Mouse (Mus musculus) heart, embryonic 14.5 days (tissue): ENCODE results near the gene Col26a1. TPM values are rescaled to one million over a fixed set of nuclear protein-coding genes. Genes with fewer than 3 reads are reported as not detected.

Experiments
- ATAC-seq: fragments of 200-750 bp; cut with Nextera tagmentation; 2 replicates; pipeline ENCODE4 v1.8.0; 2017; ENCODE audit warnings: low read depth, moderate TSS enrichment; ENCODE audit not compliant: insufficient number of reproducible peaks, insufficient read depth, low FRiP score
- H3K27ac ChIP-seq, 2 experiments: fragments of 200-500 bp in 1 of 2; fragments of 300-500 bp in 1 of 2; sonication (generic) in 1 of 2; replicated peaks in 1 of 2; 2 replicates each; pipeline ENCODE4 v1.5.1; 2012 to 2014; ENCODE audit warnings: low read depth in 2 of 2, low read length in 2 of 2, control low read depth in 1 of 2, mild to moderate bottlenecking in 1 of 2, mixed read lengths in 1 of 2; ENCODE audit not compliant: control insufficient read depth in 1 of 2, insufficient read depth in 1 of 2
- H3K27me3 ChIP-seq: fragments of 300-500 bp; sonication (generic); 2 replicates; pipeline ENCODE4 v1.6.1; 2014; ENCODE audit warnings: mild to moderate bottlenecking, low read length, control low read depth; ENCODE audit not compliant: control insufficient read depth, insufficient read depth
- H3K36me3 ChIP-seq: fragments of 300-500 bp; sonication (generic); 2 replicates; pipeline ENCODE4 v1.6.1; 2014; ENCODE audit warnings: mild to moderate bottlenecking, control low read depth, low read length, mixed read lengths; ENCODE audit not compliant: control insufficient read depth, insufficient read depth
- H3K4me1 ChIP-seq, 2 experiments: fragments of 200-500 bp in 1 of 2; fragments of 300-500 bp in 1 of 2; sonication (generic) in 1 of 2; 2 replicates each; pipeline ENCODE4 v1.6.1; 2012 to 2014; ENCODE audit warnings: low read length in 2 of 2, control low read depth in 1 of 2, mixed read lengths in 1 of 2; ENCODE audit not compliant: control insufficient read depth in 2 of 2, insufficient read depth in 2 of 2
- H3K4me2 ChIP-seq: fragments of 300-500 bp; sonication (generic); 2 replicates; pipeline ENCODE4 v1.6.1; 2014; ENCODE audit warnings: mild to moderate bottlenecking, low read length
- H3K4me3 ChIP-seq, 2 experiments: fragments of 200-500 bp in 1 of 2; fragments of 300-500 bp in 1 of 2; sonication (generic) in 1 of 2; 2 replicates each; pipeline ENCODE4 v1.5.1; 2012 to 2014; ENCODE audit warnings: low read length in 2 of 2, mild to moderate bottlenecking in 2 of 2, control low read depth in 1 of 2, low read depth in 1 of 2, moderate library complexity in 1 of 2; ENCODE audit not compliant: control insufficient read depth in 1 of 2, insufficient read depth in 1 of 2
- H3K9ac ChIP-seq: fragments of 300-500 bp; sonication (generic); 2 replicates; pipeline ENCODE4 v1.6.1; 2014; ENCODE audit warnings: mild to moderate bottlenecking, low read length
- H3K9me3 ChIP-seq: fragments of 300-500 bp; sonication (generic); 2 replicates; pipeline ENCODE4 v1.6.1; 2016; ENCODE audit warnings: low read length, control low read depth; ENCODE audit not compliant: control insufficient read depth
- WGBS: fragments of 180-500 bp; shearing (Covaris S2); extraction: QIAGEN DNeasy Blood & Tissue Kit; methylation state at CpG from one replicate; pipeline ENCODE4 v1.1.7; 2014; 5-methylcytosine and 5-hydroxymethylcytosine counted together
- polyA plus RNA-seq: library from polyadenylated mRNA; unstranded; fragments of >200 nt; fragmentation: Nextera tagmentation; extraction: Ambion mirVana; gene quantifications from 2 replicates; pipeline ENCODE4 v1.2.1, GENCODE M21; 2014

Col26a1 gene
- polyA plus RNA-seq, 1 experiment from 2014 or later: 14.2 TPM

- H3K27ac ChIP-seq: no peak overlapping the region
- peak; percentile 77 for ATAC-seq
Observed at GRCm38 (mm10) chr5:136918655-136919472, 35.9 kb upstream of the Col26a1 start.

GRCm38 (mm10) chr5:136917613-136918242 is 34.7 kb upstream of the Col26a1 start:
- Histone ChIP-seq H3K27me3 (no peaks in the 10 kb centered on the region), H3K27ac (no peak overlapping the region), H3K4me3 (no peak overlapping the region), H3K4me1 (peaks cover 5 to 6% of the 10 kb centered on the region in 2 experiments; a peak in 2 of 4 replicates), H3K36me3 (peaks cover 12% of the 10 kb centered on the region), H3K4me2 (no peak overlapping the region), H3K9ac (no peak overlapping the region), H3K9me3 (no peaks in the 10 kb centered on the region)
- ATAC-seq: no peak
- 95% methylated on average over 8 of the region's 8 CpGs for WGBS

More at GRCm38 (mm10) chr5:136918655-136919472, 35.9 kb upstream of the Col26a1 start:
- peak overlapping the region; percentile 93 for H3K4me2 ChIP-seq
- H3K9me3 ChIP-seq: no peaks in the 10 kb centered on the region
- H3K27me3 ChIP-seq: no peaks in the 10 kb centered on the region
- peak overlapping the region; percentile 81 for H3K9ac ChIP-seq
- 3% methylated on average over 38 of the region's 38 CpGs for WGBS
- peaks cover 5 to 6% of the 10 kb centered on the region in 2 experiments; a peak in 2 of 4 replicates for H3K4me1 ChIP-seq
- peak overlapping the region; percentile 63 to 70 for H3K4me3 ChIP-seq
- H3K36me3 ChIP-seq: 0 out of 2 replicates have a peak, but pooled peaks cover under 1% of the 10 kb centered on the region

- Histone ChIP-seq H3K9me3 (no peaks in the 10 kb centered on the region), H3K9ac (no peak overlapping the region), H3K4me2 (no peak overlapping the region), H3K27ac (no peak overlapping the region), H3K36me3 (peaks cover 30% of the 10 kb centered on the region), H3K4me1 (no peaks in the 10 kb centered on the region), H3K27me3 (no peaks in the 10 kb centered on the region), H3K4me3 (no peak overlapping the region)
- no peak for ATAC-seq
- 79% methylated on average over 3 of the region's 3 CpGs for WGBS
Observed at GRCm38 (mm10) chr5:136914183-136914582, 31.2 kb upstream of the Col26a1 start.

- Histone ChIP-seq H3K9me3 (0 out of 2 replicates have a peak, but pooled peaks cover 3% of the 10 kb centered on the region), H3K4me3 (peak within 1 kb of the TSS; percentile 54 to 90), H3K27me3 (no peaks in the 10 kb centered on the region), H3K4me2 (peak within 1 kb of the TSS; percentile 84), H3K9ac (peak within 1 kb of the TSS; percentile 77), H3K36me3 (peaks cover 23% of the 10 kb centered on the region), H3K4me1 (no peaks in the 10 kb centered on the region), H3K27ac (no peak within 1 kb of the TSS)
- 8% methylated on average over 32 of the region's 32 CpGs for WGBS
- ATAC-seq: peak; percentile 84
Observed at GRCm38 (mm10) chr5:136907991-136908857, 25.2 kb upstream of the Col26a1 start, which contains the start of gene Ift22. Gene Ift22, plus strand, starts transcription at chr5:136908150.

GRCm38 (mm10) chr5:136907587-136907986 is 24.6 kb upstream of the Col26a1 start:
- 39% methylated on average over 9 of the region's 9 CpGs for WGBS
- Histone ChIP-seq H3K4me1 (no peaks in the 10 kb centered on the region), H3K4me3 (peak overlapping the region; percentile 54 to 90), H3K9me3 (0 out of 2 replicates have a peak, but pooled peaks cover 3% of the 10 kb centered on the region), H3K9ac (peak overlapping the region; percentile 77; the same call in 1 of the 2 replicates), H3K27ac (no peak overlapping the region), H3K27me3 (no peaks in the 10 kb centered on the region), H3K4me2 (peak overlapping the region; percentile 84), H3K36me3 (peaks cover 17% of the 10 kb centered on the region)
- no peak for ATAC-seq

- Histone ChIP-seq H3K36me3 (no peaks in the 10 kb centered on the region), H3K9me3 (0 out of 2 replicates have a peak, but pooled peaks cover 3% of the 10 kb centered on the region), H3K4me1 (no peaks in the 10 kb centered on the region; a peak in 1 of 4 replicates), H3K27me3 (no peaks in the 10 kb centered on the region), H3K4me3 (no peak overlapping the region), H3K27ac (no peak overlapping the region), H3K9ac (no peak overlapping the region), H3K4me2 (no peak overlapping the region)
- WGBS: 50% methylated on average over 7 of the region's 7 CpGs
- ATAC-seq: no peak
Observed at GRCm38 (mm10) chr5:136905630-136906029, 22.6 kb upstream of the Col26a1 start.

GRCm38 (mm10) chr5:136904621-136905020 is 21.6 kb upstream of the Col26a1 start:
- 0 out of 2 replicates have a peak, but pooled peaks cover 3% of the 10 kb centered on the region for H3K9me3 ChIP-seq
- no peak for ATAC-seq
- no peak overlapping the region for H3K4me3 ChIP-seq
- no peaks in the 10 kb centered on the region for H3K27me3 ChIP-seq
- H3K4me2 ChIP-seq: no peak overlapping the region
- no peak overlapping the region for H3K9ac ChIP-seq
- H3K27ac ChIP-seq: no peak overlapping the region
- 49% methylated on average over 3 of the region's 3 CpGs for WGBS
- H3K4me1 ChIP-seq: peaks cover 0 to 9% of the 10 kb centered on the region in 2 experiments; a peak in 2 of 4 replicates
- H3K36me3 ChIP-seq: no peaks in the 10 kb centered on the region
